Mouse (Mus musculus) midbrain, embryonic 15.5 days (tissue): ENCODE data around the gene Pdlim7. TPM values are rescaled to one million over a fixed set of nuclear protein-coding genes. Genes with fewer than 3 reads are reported as not detected.

Source experiments
- ATAC-seq: fragments of 200-750 bp; cut with Nextera tagmentation; replicated peaks from 2 replicates; pipeline ENCODE4 v1.8.0; 2017; ENCODE audit warnings: moderate TSS enrichment
- H3K27ac ChIP-seq: fragments of 300-500 bp; sonication (generic); 2 replicates; pipeline ENCODE4 v1.5.1; 2015; ENCODE audit warnings: mild to moderate bottlenecking, inconsistent platforms
- H3K27me3 ChIP-seq: fragments of 300-500 bp; sonication (generic); replicated peaks from 2 replicates; pipeline ENCODE4 v1.6.1; 2015; ENCODE audit warnings: inconsistent platforms
- H3K36me3 ChIP-seq: fragments of 300-500 bp; sonication (generic); replicated peaks from 2 replicates; pipeline ENCODE4 v1.6.1; 2015; ENCODE audit warnings: inconsistent platforms
- H3K4me1 ChIP-seq: fragments of 300-500 bp; sonication (generic); 2 replicates; pipeline ENCODE4 v1.6.1; 2015; ENCODE audit warnings: inconsistent platforms
- H3K4me2 ChIP-seq: fragments of 300-500 bp; sonication (generic); 2 replicates; pipeline ENCODE4 v1.6.1; 2015; ENCODE audit warnings: inconsistent platforms, mild to moderate bottlenecking, moderate library complexity
- H3K4me3 ChIP-seq: fragments of 300-500 bp; sonication (generic); 2 replicates; pipeline ENCODE4 v1.5.1; 2015; ENCODE audit warnings: mild to moderate bottlenecking, inconsistent platforms
- H3K9ac ChIP-seq: fragments of 300-500 bp; sonication (generic); 2 replicates; pipeline ENCODE4 v1.6.1; 2015; ENCODE audit warnings: mild to moderate bottlenecking, inconsistent platforms
- H3K9me3 ChIP-seq: fragments of 300-500 bp; sonication (generic); 2 replicates; pipeline ENCODE4 v1.6.1; 2016; ENCODE audit warnings: inconsistent platforms
- WGBS: fragments of 180-500 bp; shearing (Covaris S2); methylation state at CpG from one replicate; pipeline ENCODE4 v1.1.7; 2015; ENCODE audit warnings: mixed read lengths; 5-methylcytosine and 5-hydroxymethylcytosine counted together
- microRNA-seq: library from miRNA; unstranded; fragments of <30 nt; microRNA quantifications from one replicate; pipeline ENCODE4, GENCODE M21; 2016
- polyA plus RNA-seq: library from polyadenylated mRNA; unstranded; fragments of >200 nt; fragmentation: Nextera tagmentation; extraction: Ambion mirVana; gene quantifications from 2 replicates; pipeline ENCODE4 v1.2.1, GENCODE M21; 2015

Gene Pdlim7
- polyA plus RNA-seq, 1 experiment from 2014 or later = 171 TPM

GRCm38 (mm10) chr13:55450511-55450980 is 62.9 kb downstream of the Pdlim7 start:
- no peak overlapping the region for H3K4me2 ChIP-seq
- peaks cover 40% of the 10 kb centered on the region for H3K36me3 ChIP-seq
- no peak for ATAC-seq

DNA sequence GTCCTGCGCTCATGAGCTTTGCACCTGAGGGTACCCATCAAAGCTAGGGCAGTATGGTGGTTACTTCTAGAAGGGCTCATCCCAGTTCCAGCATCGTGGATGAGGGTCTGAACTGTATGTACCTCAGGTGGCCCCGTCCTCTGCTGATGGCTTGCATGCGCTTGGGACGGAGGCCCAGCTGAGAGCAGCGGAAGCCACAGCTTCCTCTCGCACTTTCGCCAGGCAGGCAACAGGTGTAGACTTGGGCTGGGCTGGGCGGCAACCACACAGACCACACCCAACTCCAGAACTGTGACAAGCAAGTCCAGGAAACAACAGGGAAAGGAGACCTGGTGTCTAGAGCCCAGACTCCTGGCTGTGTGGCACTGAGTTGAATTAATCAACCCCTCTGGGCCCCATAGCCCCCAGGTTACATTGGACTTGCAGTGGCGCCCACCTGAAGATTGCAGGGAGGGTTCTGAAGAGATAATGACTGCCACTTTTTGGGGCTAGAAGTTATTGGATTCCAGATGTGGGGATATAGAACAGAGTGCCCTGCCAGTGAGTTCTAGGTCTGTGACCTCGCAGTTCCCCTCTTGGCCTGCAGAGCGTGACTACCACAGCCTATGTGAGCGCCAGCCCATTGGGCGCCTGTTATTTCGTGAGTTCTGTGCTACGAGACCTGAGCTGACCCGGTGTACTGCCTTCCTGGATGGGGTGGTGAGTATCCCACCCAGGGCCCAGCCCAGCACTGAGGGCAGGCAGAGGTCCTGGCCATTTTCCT is 63.6 kb downstream of the Pdlim7 start:
- Histone ChIP-seq H3K27me3 (no peaks in the 10 kb centered on the region), H3K4me2 (no peak overlapping the region), H3K36me3 (peaks cover 36% of the 10 kb centered on the region), H3K9ac (no peak overlapping the region), H3K4me3 (no peak overlapping the region), H3K4me1 (peaks cover 22% of the 10 kb centered on the region), H3K27ac (no peak overlapping the region), H3K9me3 (no peaks in the 10 kb centered on the region)
- ATAC-seq = no peak
- WGBS = 95% methylated on average over 17 of the region's 17 CpGs

More at GRCm38 (mm10) chr13:55450511-55450980, 62.9 kb downstream of the Pdlim7 start:
- H3K9ac ChIP-seq = no peak overlapping the region
- H3K4me1 ChIP-seq = peaks cover 22% of the 10 kb centered on the region
- no peaks in the 10 kb centered on the region for H3K9me3 ChIP-seq
- H3K27me3 ChIP-seq = no peaks in the 10 kb centered on the region
- H3K27ac ChIP-seq = no peak overlapping the region
- 97% methylated on average over 11 of the region's 11 CpGs for WGBS
- H3K4me3 ChIP-seq = no peak overlapping the region

DNA sequence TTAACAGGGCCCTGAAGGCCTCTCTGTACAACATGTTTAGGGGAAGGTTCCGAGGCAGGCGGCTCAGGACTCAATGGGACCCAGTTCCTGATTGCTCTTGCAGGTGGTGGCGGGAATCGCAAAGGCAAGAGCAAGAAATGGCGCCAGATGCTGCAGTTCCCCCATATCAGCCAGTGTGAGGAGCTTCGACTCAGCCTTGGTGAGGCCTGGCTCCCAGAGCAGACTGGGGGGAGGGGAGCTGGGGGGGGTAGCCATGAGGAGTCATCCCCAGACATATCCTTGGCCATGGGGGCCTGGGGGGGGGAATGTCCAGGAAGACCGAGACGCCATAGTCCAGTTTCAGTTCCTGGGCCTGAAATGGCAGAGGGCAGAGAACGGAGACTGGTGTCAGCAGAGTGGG is 64.3 kb downstream of the Pdlim7 start:
- Histone ChIP-seq H3K4me3 (no peak overlapping the region), H3K27ac (no peak overlapping the region), H3K9ac (no peak overlapping the region), H3K27me3 (no peaks in the 10 kb centered on the region), H3K9me3 (no peaks in the 10 kb centered on the region), H3K4me1 (peaks cover 22% of the 10 kb centered on the region), H3K36me3 (peaks cover 32% of the 10 kb centered on the region), H3K4me2 (no peak overlapping the region)
- ATAC-seq = no peak
- WGBS = 91% methylated on average over 9 of the region's 9 CpGs

GRCm38 (mm10) chr13:55448131-55448530 is 65.3 kb downstream of the Pdlim7 start:
- no peak for ATAC-seq
- WGBS = 94% methylated on average over 5 of the region's 5 CpGs
- Histone ChIP-seq H3K27me3 (no peaks in the 10 kb centered on the region), H3K9ac (no peak overlapping the region), H3K4me1 (peaks cover 30% of the 10 kb centered on the region), H3K4me3 (no peak overlapping the region), H3K27ac (no peak overlapping the region), H3K9me3 (no peaks in the 10 kb centered on the region), H3K4me2 (no peak overlapping the region), H3K36me3 (peaks cover 28% of the 10 kb centered on the region)

- H3K27me3 ChIP-seq = no peaks in the 10 kb centered on the region
- WGBS = 61% methylated on average over 3 of the region's 3 CpGs
- no peak overlapping the region for H3K4me3 ChIP-seq
- no peak overlapping the region for H3K27ac ChIP-seq
- peaks cover 22% of the 10 kb centered on the region for H3K36me3 ChIP-seq
- H3K9me3 ChIP-seq = no peaks in the 10 kb centered on the region
- no peak for ATAC-seq
- no peak overlapping the region for H3K9ac ChIP-seq
- peaks cover 30% of the 10 kb centered on the region for H3K4me1 ChIP-seq
- H3K4me2 ChIP-seq = no peak overlapping the region
Measured at GRCm38 (mm10) chr13:55447543-55447943, 65.9 kb downstream of the Pdlim7 start.

GRCm38 (mm10) chr13:55446483-55447105 is 66.9 kb downstream of the Pdlim7 start:
- no peaks in the 10 kb centered on the region for H3K9me3 ChIP-seq
- ATAC-seq = no peak
- peak overlapping the region; percentile 66 for H3K4me2 ChIP-seq
- peak overlapping the region; percentile 75 for H3K4me3 ChIP-seq
- no peak overlapping the region for H3K27ac ChIP-seq
- H3K4me1 ChIP-seq = peaks cover 30% of the 10 kb centered on the region
- no peaks in the 10 kb centered on the region for H3K27me3 ChIP-seq
- peak overlapping the region; percentile 85; the same call in 1 of the 2 replicates for H3K9ac ChIP-seq
- 82% methylated on average over 6 of the region's 6 CpGs for WGBS
- peaks cover 13% of the 10 kb centered on the region for H3K36me3 ChIP-seq

Small RNAs within 50 kb of the gene (microRNA-seq; reads per million reads assigned to microRNA genes)
- not detected for gene Mir6943
- gene Mir6944 = 83.1 reads per million, percentile 52 among the genes with 10 or more reads in this experiment
- gene Mir6945 = 0.74 reads per million

Other genes with a start within 250 kb of the Pdlim7 start
- 331 and 355 TPM in 2 replicates for gene Prelid1, start 193.2 kb downstream of the Pdlim7 start, polyA plus RNA-seq
- 104 and 105 TPM in 2 replicates for gene Rab24, start 191.7 kb downstream of the Pdlim7 start, polyA plus RNA-seq
- gene Mxd3, start 183.9 kb downstream of the Pdlim7 start, polyA plus RNA-seq = 7.6 and 11.8 TPM in 2 replicates
- 57.1 and 57.5 TPM in 2 replicates for gene Lman2, start 150.9 kb downstream of the Pdlim7 start, polyA plus RNA-seq
- 0.34 and 0.52 TPM in 2 replicates for gene Rgs14, start 143.9 kb downstream of the Pdlim7 start, polyA plus RNA-seq
- 0.05 TPM in 1 of 2 replicates, not detected in the other for gene Slc34a1, start 115.5 kb downstream of the Pdlim7 start, polyA plus RNA-seq
- 0.43 and 0.45 TPM in 2 replicates for gene Pfn3, start 98.4 kb downstream of the Pdlim7 start, polyA plus RNA-seq
- 0.09 and 0.14 TPM in 2 replicates for gene F12, start 86.9 kb downstream of the Pdlim7 start, polyA plus RNA-seq
- gene Grk6, start 68.6 kb downstream of the Pdlim7 start, polyA plus RNA-seq = 40.8 and 41.4 TPM in 2 replicates
- gene Prr7, start 49.4 kb downstream of the Pdlim7 start, polyA plus RNA-seq = 5.5 and 5.7 TPM in 2 replicates
- 622 and 645 TPM in 2 replicates for gene Dbn1, start 25.6 kb downstream of the Pdlim7 start, polyA plus RNA-seq
- 5.6 and 6.4 TPM in 2 replicates for gene Dok3, start 15.6 kb upstream of the Pdlim7 start, polyA plus RNA-seq
- gene Ddx41, start 23.0 kb upstream of the Pdlim7 start, polyA plus RNA-seq = 61.2 and 63.6 TPM in 2 replicates
- 62.9 and 65.2 TPM in 2 replicates for gene Fam193b, start 57.4 kb upstream of the Pdlim7 start, polyA plus RNA-seq
- gene Tmed9, start 60.1 kb upstream of the Pdlim7 start, polyA plus RNA-seq = 93.5 and 93.8 TPM in 2 replicates
- 48.6 and 51.4 TPM in 2 replicates for gene B4galt7, start 86.2 kb upstream of the Pdlim7 start, polyA plus RNA-seq
- gene Caml, start 109.3 kb upstream of the Pdlim7 start, polyA plus RNA-seq = 94.4 and 103 TPM in 2 replicates
- gene Ddx46, start 121.4 kb upstream of the Pdlim7 start, polyA plus RNA-seq = 26.0 and 27.2 TPM in 2 replicates
- gene B230219D22Rik, start 179.4 kb upstream of the Pdlim7 start, polyA plus RNA-seq = 82.3 and 82.9 TPM in 2 replicates
- gene Txndc15, start 201.0 kb upstream of the Pdlim7 start, polyA plus RNA-seq = 138 and 141 TPM in 2 replicates
- 17.3 and 17.4 TPM in 2 replicates for gene Pcbd2, start 213.7 kb upstream of the Pdlim7 start, polyA plus RNA-seq